Mouse (Mus musculus): Measurements from ENCODE around the gene Set.

- no peak for TF ChIP-seq CTCF (IDR thresholded peaks at IDR 0.05; ENCODE audit: control insufficient read depth, insufficient read depth, insufficient read length)
- TF ChIP-seq MAX (IDR thresholded peaks at IDR 0.05): no peak
- no peak for TF ChIP-seq USF1 (IDR thresholded peaks at IDR 0.05; ENCODE audit: low read depth)
- TF ChIP-seq CEBPB (IDR thresholded peaks at IDR 0.05; ENCODE audit: low read depth): no peak
- TF ChIP-seq FOSL1 (IDR thresholded peaks at IDR 0.05; ENCODE audit: insufficient read depth, low read length, poor library complexity, severe bottlenecking): no peak
- TF ChIP-seq MYOD1 (IDR thresholded peaks at IDR 0.05; ENCODE audit: control insufficient read depth, insufficient read length, low read depth): no peak
- no peak for TF ChIP-seq MYOG (IDR thresholded peaks at IDR 0.05; ENCODE audit: control insufficient read depth, extremely low read depth, insufficient read length)
These were observed 62.5 kb downstream of the Set start for GRCm38 (mm10) chr2:30119641-30120051.
